ENCODE assay signal across 9 mouse cellular contexts in genomic region chrX:48624054-48624420, GRCm38 (mm10). TPM values are rescaled to one million over a fixed set of nuclear protein-coding genes. Genes with fewer than 3 reads are reported as not detected.
DNase-seq lines count a peak whose midpoint lies in the region; ATAC-seq and TF ChIP-seq lines count a peak whose summit lies in the region.
"Had no signal": no experiment of that assay in that cellular context is flagged by ENCODE, and none has a peak within 500 bp of the region (broad histone marks: within the 10 kb centered on the region; RNA-seq: fewer than 3 reads in every experiment).

No protein-coding gene starts in this region.

- H3K27ac ChIP-seq in heart, embryonic 10.5 days = peak overlapping the region; percentile 83
- H3K27ac ChIP-seq in forebrain, embryonic 13.5 days = peak overlapping the region; percentile 73
- H3K27ac ChIP-seq in liver, embryonic 14.5 days = no peak overlapping the region

- 27% methylated on average over 9 of the region's 9 CpGs for WGBS in heart, embryonic 10.5 days
- 22% methylated on average over 9 of the region's 9 CpGs for WGBS in forebrain, embryonic 13.5 days
- 15% methylated on average over 9 of the region's 9 CpGs for WGBS in liver, embryonic 14.5 days (ENCODE audit: insufficient replicate concordance)

- no peak for TF ChIP-seq CTCF in C2C12 (IDR thresholded peaks at IDR 0.05; ENCODE audit: control insufficient read depth, insufficient read depth, insufficient read length)
- TF ChIP-seq CTCF in liver, embryonic 14.5 days (IDR thresholded peaks at IDR 0.05; ENCODE audit: low read depth) = no peak

- no peak; the same call in 1 of the 2 replicates for ATAC-seq in forebrain, embryonic 13.5 days
- no peak for ATAC-seq in liver, embryonic 14.5 days (ENCODE audit: insufficient read depth)
- no peak for ATAC-seq in megakaryocyte progenitor cell, adult 5-6 weeks (replicated peaks; ENCODE audit: poor library complexity)

- H3K79me3 ChIP-seq in C2C12 (ENCODE audit: low read depth) = no peaks in the 10 kb centered on the region

- H3K4me2 ChIP-seq in forebrain, embryonic 13.5 days = peak overlapping the region; percentile 61
- H3K4me2 ChIP-seq in liver, embryonic 14.5 days (ENCODE audit: low read depth) = peak overlapping the region; percentile 73

- no peaks in the 10 kb centered on the region for H3K4me1 ChIP-seq in heart, embryonic 10.5 days
- peaks cover 4% of the 10 kb centered on the region; the same call in 1 of the 2 replicates for H3K4me1 ChIP-seq in forebrain, embryonic 13.5 days
- H3K4me1 ChIP-seq in liver, embryonic 14.5 days (replicated peaks; ENCODE audit: control insufficient read depth in 2 of 2, insufficient read depth in 2 of 2, low read length in 1 of 2) = no peaks in the 10 kb centered on the region

- no peak overlapping the region for H3ac ChIP-seq in C2C12 (ENCODE audit: control insufficient read depth, insufficient read length, low read depth)

- no peaks in the 10 kb centered on the region for H3K27me3 ChIP-seq in heart, embryonic 10.5 days (ENCODE audit: insufficient read depth, poor library complexity, severe bottlenecking)
- H3K27me3 ChIP-seq in C2C12 (ENCODE audit: control insufficient read depth, insufficient read depth, insufficient read length) = no peaks in the 10 kb centered on the region
- H3K27me3 ChIP-seq in forebrain, embryonic 13.5 days = no peaks in the 10 kb centered on the region
- H3K27me3 ChIP-seq in liver, embryonic 14.5 days (ENCODE audit: control insufficient read depth, insufficient read depth, low read length) = no peaks in the 10 kb centered on the region

- no peak for TF ChIP-seq EP300 in liver, embryonic 14.5 days (IDR thresholded peaks at IDR 0.05; ENCODE audit: low read depth)

- no peaks in the 10 kb centered on the region for H3K9me3 ChIP-seq in heart, embryonic 10.5 days
- no peaks in the 10 kb centered on the region for H3K9me3 ChIP-seq in forebrain, embryonic 13.5 days (replicated peaks)
- no peaks in the 10 kb centered on the region for H3K9me3 ChIP-seq in liver, embryonic 14.5 days (ENCODE audit: control insufficient read depth, low read length)

- H3K79me2 ChIP-seq in C2C12 (ENCODE audit: control insufficient read depth, insufficient read depth) = no peaks in the 10 kb centered on the region

- peak overlapping the region; percentile 67 for H3K9ac ChIP-seq in forebrain, embryonic 13.5 days
- peak overlapping the region; percentile 65 for H3K9ac ChIP-seq in liver, embryonic 14.5 days (replicated peaks)

- DNase-seq in heart, embryonic 10.5 days (ENCODE audit: low spot score) = no peak
- no peak for DNase-seq in heart, adult 11 months
- DNase-seq in liver, embryonic 14.5 days (ENCODE audit: low read depth in 3 of 3, low spot score in 3 of 3) = no peak
- no peak for DNase-seq in c-Kit-positive CD71-positive TER-119-positive erythroid progenitor cells, embryonic 14.5 days (ENCODE audit: low spot score)
- no peak for DNase-seq in ovary, postnatal 10 days (ENCODE audit: low spot score)

- no peaks in the 10 kb centered on the region for H3K36me3 ChIP-seq in heart, embryonic 10.5 days
- H3K36me3 ChIP-seq in C2C12 (ENCODE audit: control insufficient read depth, insufficient read depth) = no peaks in the 10 kb centered on the region
- H3K36me3 ChIP-seq in forebrain, embryonic 13.5 days (ENCODE audit: poor library complexity, severe bottlenecking) = no peaks in the 10 kb centered on the region
- H3K36me3 ChIP-seq in liver, embryonic 14.5 days (replicated peaks; ENCODE audit: control insufficient read depth, insufficient read depth, low read depth) = no peaks in the 10 kb centered on the region

- H3K4me3 ChIP-seq in heart, embryonic 10.5 days = peak overlapping the region; percentile 69
- H3K4me3 ChIP-seq in C2C12 (ENCODE audit: insufficient read depth, poor library complexity, severe bottlenecking) = peak overlapping the region; percentile 50
- peak overlapping the region; percentile 54 for H3K4me3 ChIP-seq in forebrain, embryonic 13.5 days
- peak overlapping the region; percentile 69 to 84 for H3K4me3 ChIP-seq in liver, embryonic 14.5 days (ENCODE audit: insufficient read depth in 1 of 2, low read depth in 2 of 2, low read length in 2 of 2)

TF ChIP-seq in C2C12, 6 proteins besides CTCF, POLR2A, EP300 and RAD21:
- no peak for TF ChIP-seq CEBPB (IDR thresholded peaks at IDR 0.05; ENCODE audit: low read depth)
- no peak for TF ChIP-seq USF1 (IDR thresholded peaks at IDR 0.05; ENCODE audit: low read depth)
- TF ChIP-seq MYOG (IDR thresholded peaks at IDR 0.05; ENCODE audit: control insufficient read depth, extremely low read depth, insufficient read length) = no peak
- TF ChIP-seq FOSL1 (IDR thresholded peaks at IDR 0.05; ENCODE audit: insufficient read depth, low read length, poor library complexity, severe bottlenecking) = no peak
- TF ChIP-seq MYOD1 (IDR thresholded peaks at IDR 0.05; ENCODE audit: control insufficient read depth, insufficient read length, low read depth) = no peak
- no peak for TF ChIP-seq MAX (IDR thresholded peaks at IDR 0.05)
TF ChIP-seq in C2C12: peak in this region for 0.

RNA-seq across cellular contexts. Expression of gene Slc25a14, which starts 0.8 kb away (rescaled TPM):
- polyA plus RNA-seq in heart, embryonic 10.5 days (2016; fragmentation: Nextera tagmentation; extraction: Ambion mirVana) = 10.9 and 11.0 TPM in 2 replicates
- 7.9 TPM for polyA plus RNA-seq in C2C12 (2012; fragmentation: generic; extraction: Trizol)
- 41.0 and 42.5 TPM in 2 replicates for polyA plus RNA-seq in forebrain, embryonic 13.5 days (2015; fragmentation: Nextera tagmentation; extraction: Ambion mirVana)
- polyA plus RNA-seq in liver, embryonic 14.5 days (2012; rRNA removed) = 1.8 and 2.2 TPM in 2 replicates
- polyA plus RNA-seq in liver, embryonic 14.5 days (2014; fragmentation: Nextera tagmentation; extraction: Ambion mirVana) = 3.6 and 4.5 TPM in 2 replicates
- total RNA-seq in megakaryocyte progenitor cell, adult 5-6 weeks (2015) = 5.0 and 5.8 TPM in 2 replicates
- 6.4 and 8.3 TPM in 2 replicates for total RNA-seq in megakaryocyte progenitor cell, adult 5-6 weeks (2017)

RNA-seq across cellular contexts. Expression of gene Zfp280c, which starts 29.7 kb away (rescaled TPM):
- polyA plus RNA-seq in heart, embryonic 10.5 days (2016; fragmentation: Nextera tagmentation; extraction: Ambion mirVana) = 7.4 and 8.8 TPM in 2 replicates
- 3.5 TPM for polyA plus RNA-seq in C2C12 (2012; fragmentation: generic; extraction: Trizol)
- polyA plus RNA-seq in forebrain, embryonic 13.5 days (2015; fragmentation: Nextera tagmentation; extraction: Ambion mirVana) = 14.9 and 16.5 TPM in 2 replicates
- polyA plus RNA-seq in liver, embryonic 14.5 days (2012; rRNA removed) = 5.2 and 5.4 TPM in 2 replicates
- 2.1 and 4.4 TPM in 2 replicates for polyA plus RNA-seq in liver, embryonic 14.5 days (2014; fragmentation: Nextera tagmentation; extraction: Ambion mirVana)
- total RNA-seq in megakaryocyte progenitor cell, adult 5-6 weeks (2015) = 57.9 and 69.2 TPM in 2 replicates
- 22.4 and 30.0 TPM in 2 replicates for total RNA-seq in megakaryocyte progenitor cell, adult 5-6 weeks (2017)

RNA-seq across cellular contexts. Expression of gene Gpr119, which starts 50.2 kb away (rescaled TPM):
- polyA plus RNA-seq in heart, embryonic 10.5 days (2016; fragmentation: Nextera tagmentation; extraction: Ambion mirVana) = not detected in 2 replicates
- polyA plus RNA-seq in C2C12 (2012; fragmentation: generic; extraction: Trizol) = not detected
- not detected in 2 replicates for polyA plus RNA-seq in forebrain, embryonic 13.5 days (2015; fragmentation: Nextera tagmentation; extraction: Ambion mirVana)
- not detected in 2 replicates for polyA plus RNA-seq in liver, embryonic 14.5 days (2012; rRNA removed)
- polyA plus RNA-seq in liver, embryonic 14.5 days (2014; fragmentation: Nextera tagmentation; extraction: Ambion mirVana) = not detected in 2 replicates
- total RNA-seq in megakaryocyte progenitor cell, adult 5-6 weeks (2015) = not detected in 2 replicates
- not detected in 2 replicates for total RNA-seq in megakaryocyte progenitor cell, adult 5-6 weeks (2017)
- total RNA-seq: left cerebral cortex, postnatal 25 days had no signal
